In genomic region chr6:91233011-91233410, GRCm38 (mm10) we compare ENCODE assay signal across 15 mouse cellular contexts. TPM values are rescaled to one million over a fixed set of nuclear protein-coding genes. Genes with fewer than 3 reads are reported as not detected.
A peak's percentile ranks its signal among the peaks of the same experiment; 100 is the strongest.
DNase-seq lines count a peak whose midpoint lies in the region; ATAC-seq and TF ChIP-seq lines count a peak whose summit lies in the region.
"Had no signal": no experiment of that assay in that cellular context is flagged by ENCODE, and none has a peak within 500 bp of the region (broad histone marks: within the 10 kb centered on the region; RNA-seq: fewer than 3 reads in every experiment).

No protein-coding gene starts in this region.

- no peak overlapping the region; the same call in 1 of the 2 replicates for H3K27ac ChIP-seq in hindbrain, postnatal 0 days
- no peak overlapping the region for H3K27ac ChIP-seq in hindbrain, embryonic 16.5 days (ENCODE audit: low read depth, low read length)
- peak overlapping the region; percentile 90; the same call in 1 of the 2 replicates for H3K27ac ChIP-seq in limb, embryonic 10.5 days

- H3K9me3 ChIP-seq in hindbrain, postnatal 0 days (ENCODE audit: low read length), result no peaks in the 10 kb centered on the region
- H3K9me3 ChIP-seq in hindbrain, embryonic 16.5 days (ENCODE audit: control insufficient read depth, low read length), result no peaks in the 10 kb centered on the region
- no peaks in the 10 kb centered on the region for H3K9me3 ChIP-seq in megakaryocyte, embryonic 14.5 days
- no peaks in the 10 kb centered on the region for H3K9me3 ChIP-seq in limb, embryonic 10.5 days (replicated peaks)
- H3K9me3 ChIP-seq: hindbrain, embryonic 10.5 days had no signal

- H3K4me3 ChIP-seq in hindbrain, postnatal 0 days (ENCODE audit: low read length), result no peak overlapping the region
- no peak overlapping the region for H3K4me3 ChIP-seq in hindbrain, embryonic 16.5 days (ENCODE audit: low read length)
- H3K4me3 ChIP-seq in megakaryocyte, embryonic 14.5 days (replicated peaks), result peak overlapping the region; percentile 28
- H3K4me3 ChIP-seq in limb, embryonic 10.5 days, result no peak overlapping the region
- H3K4me3 ChIP-seq: hindbrain, embryonic 10.5 days had no signal

- DNase-seq in hindbrain, postnatal 0 days (ENCODE audit: low spot score), result no peak
- DNase-seq in cerebellum, adult 8-10 months, result peak; percentile 59
- DNase-seq in limb, embryonic 10.5 days (ENCODE audit: low spot score), result no peak
- DNase-seq in left cerebral cortex, postnatal 4 days, result no peak
- DNase-seq: adrenal gland, postnatal 36 days; gastrocnemius, postnatal 14 days; kidney, adult 18-20 months; kidney, postnatal 4 days had no signal

- intact Hi-C loops in left cerebral cortex, postnatal 4 days (cut with DNase I), result no loop called here

- TF ChIP-seq CTCF in hindbrain, postnatal 0 days (IDR thresholded peaks at IDR 0.05; ENCODE audit: low read depth), result 0 out of 2 replicates have a peak, but pooled peaks have one; percentile 47

- H3K9ac ChIP-seq in hindbrain, postnatal 0 days (replicated peaks; ENCODE audit: low read length), result no peak overlapping the region
- no peak overlapping the region for H3K9ac ChIP-seq in hindbrain, embryonic 16.5 days (ENCODE audit: low read depth, low read length)

- H3K4me1 ChIP-seq in hindbrain, postnatal 0 days (ENCODE audit: insufficient read depth, low read length), result peaks cover 33% of the 10 kb centered on the region
- H3K4me1 ChIP-seq in hindbrain, embryonic 16.5 days (ENCODE audit: control insufficient read depth, insufficient read depth, low read depth, low read length), result peaks cover 16% of the 10 kb centered on the region; the same call in 1 of the 2 replicates
- peaks cover 3% of the 10 kb centered on the region for H3K4me1 ChIP-seq in megakaryocyte, embryonic 14.5 days
- peaks cover 61% of the 10 kb centered on the region for H3K4me1 ChIP-seq in limb, embryonic 10.5 days

- no peaks in the 10 kb centered on the region for H3K36me3 ChIP-seq in hindbrain, postnatal 0 days (ENCODE audit: insufficient read depth, low read length)
- no peaks in the 10 kb centered on the region for H3K36me3 ChIP-seq in hindbrain, embryonic 16.5 days (ENCODE audit: control insufficient read depth, insufficient read depth, low read length)
- no peaks in the 10 kb centered on the region for H3K36me3 ChIP-seq in megakaryocyte, embryonic 14.5 days (replicated peaks; ENCODE audit: low read length)
- H3K36me3 ChIP-seq in limb, embryonic 10.5 days, result peaks cover 28% of the 10 kb centered on the region
- H3K36me3 ChIP-seq: hindbrain, embryonic 10.5 days had no signal

- no peak overlapping the region for H3K4me2 ChIP-seq in hindbrain, postnatal 0 days (ENCODE audit: low read depth, low read length)
- H3K4me2 ChIP-seq in hindbrain, embryonic 16.5 days (ENCODE audit: low read length), result no peak overlapping the region
- H3K4me2 ChIP-seq: heart, embryonic 11.5 days had no signal

- 55% methylated on average over 12 of the region's 12 CpGs for WGBS in hindbrain, postnatal 0 days
- 81% methylated on average over 12 of the region's 12 CpGs for WGBS in hindbrain, embryonic 16.5 days
- 88% methylated on average over 12 of the region's 12 CpGs for WGBS in limb, embryonic 10.5 days

- ATAC-seq in hindbrain, postnatal 0 days, result peak; percentile 16
- no peak; the same call in 1 of the 2 replicates for ATAC-seq in hindbrain, embryonic 16.5 days
- ATAC-seq in megakaryocyte, adult 5-6 weeks (ENCODE audit: poor library complexity, severe bottlenecking), result no peak
- ATAC-seq in activated CD4-positive, CD25-positive, alpha-beta regulatory T cell, adult 4 months, result no peak

- H3K27me3 ChIP-seq in hindbrain, postnatal 0 days (ENCODE audit: insufficient read depth, low read length), result no peaks in the 10 kb centered on the region
- no peaks in the 10 kb centered on the region for H3K27me3 ChIP-seq in hindbrain, embryonic 16.5 days (replicated peaks; ENCODE audit: control insufficient read depth, insufficient read depth, low read length)
- peaks cover 96% of the 10 kb centered on the region for H3K27me3 ChIP-seq in megakaryocyte, embryonic 14.5 days (replicated peaks)
- no peaks in the 10 kb centered on the region for H3K27me3 ChIP-seq in limb, embryonic 10.5 days (ENCODE audit: low read depth, poor library complexity, severe bottlenecking)

RNA-seq across cellular contexts. Expression of gene Fbln2, which starts 20.8 kb away (rescaled TPM):
- total RNA-seq in hindbrain, postnatal 0 days (2014; rRNA removed), result 50.6 and 50.9 TPM in 2 replicates
- polyA plus RNA-seq in hindbrain, postnatal 0 days (2015; fragmentation: Nextera tagmentation; extraction: Ambion mirVana), result 18.5 and 21.2 TPM in 2 replicates
- polyA plus RNA-seq in hindbrain, embryonic 16.5 days (2015; fragmentation: Nextera tagmentation; extraction: Ambion mirVana), result 29.7 and 34.2 TPM in 2 replicates
- polyA plus RNA-seq in megakaryocyte, embryonic 14.5 days (2012; ENCODE audit: insufficient read depth, low replicate concordance), result 0.03 TPM in 1 of 2 replicates, not detected in the other
- not detected in 2 replicates for total RNA-seq in megakaryocyte, adult 5-6 weeks (2015)
- total RNA-seq in megakaryocyte, adult 5-6 weeks (2017), result not detected in 2 replicates
- polyA plus RNA-seq in limb, embryonic 10.5 days (2016; fragmentation: Nextera tagmentation; extraction: Ambion mirVana), result 61.9 and 101 TPM in 2 replicates
- under 1 TPM in 1 of 2 experiments, not detected in 1; 0.48 TPM for polyA plus RNA-seq in activated CD4-positive, CD25-positive, alpha-beta regulatory T cell, adult 4 months (2017; shearing (Covaris generic))
- 10 to 100 TPM; 15.3 to 17.5 TPM for total RNA-seq in left cerebral cortex, postnatal 4 days (2021)
- total RNA-seq: megakaryocyte progenitor cell, adult 5-6 weeks had no signal

Comparison
In these comparisons a context has a peak if more than half of its experiments do, and no peak if none do; other contexts are left out.
1. RNA of gene Fbln2, which starts 20.8 kb away (polyA plus RNA-seq): 61.9 to 101 TPM in limb, embryonic 10.5 days, 29.7 to 34.2 TPM in hindbrain, embryonic 16.5 days and 18.5 to 21.2 TPM in hindbrain, postnatal 0 days; 0.48 TPM in activated CD4-positive, CD25-positive, alpha-beta regulatory T cell, adult 4 months and 0.03 TPM in megakaryocyte, embryonic 14.5 days; every median in the first group is over 10 times any median in the second.